Mouse (Mus musculus): ENCODE data around the gene Ttc21a. TPM values are rescaled to one million over a fixed set of nuclear protein-coding genes. Genes with fewer than 3 reads are reported as not detected.
A peak's percentile ranks its signal among the peaks of the same experiment; 100 is the strongest.

Gene Ttc21a
- polyA plus RNA-seq, 1 experiment from 2014 or later, result 1.5 TPM

DNA sequence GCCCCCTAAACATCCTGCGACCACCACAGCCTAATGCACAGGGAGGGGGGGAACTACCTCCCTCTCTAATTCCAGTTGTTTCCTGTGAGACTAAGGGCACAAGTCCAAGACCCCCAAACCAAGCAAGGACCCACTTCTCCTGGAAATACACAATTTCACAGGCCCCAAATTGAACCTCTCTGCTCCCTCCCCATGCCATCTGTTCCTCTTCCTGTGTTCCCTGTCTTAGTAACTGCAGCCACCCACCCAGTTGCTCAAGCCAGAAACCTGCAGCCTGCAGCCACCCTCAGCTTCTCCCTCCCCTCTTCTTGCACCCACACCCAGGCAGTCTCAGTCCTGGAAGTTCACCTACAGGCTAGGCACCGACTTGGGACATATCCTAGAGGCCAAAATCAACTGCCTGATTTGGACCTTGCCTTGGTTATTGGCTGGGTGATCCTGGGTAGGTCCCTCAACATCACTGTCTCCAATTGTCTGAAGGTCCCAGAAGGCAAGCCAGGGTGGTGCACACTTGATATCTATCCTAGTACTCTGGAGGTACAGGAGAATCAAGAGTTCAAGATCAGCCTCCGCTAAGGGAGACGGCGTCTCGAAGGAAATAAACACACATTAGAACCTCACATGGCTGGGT lies 41.5 kb downstream of the Ttc21a start:
- Histone ChIP-seq H3K9me3 (no peaks in the 10 kb centered on the region), H3K27me3 (peaks cover 10% of the 10 kb centered on the region; the same call in 1 of the 2 replicates), H3K27ac (replicated peaks) (no peak overlapping the region), H3K4me3 (no peak overlapping the region), H3K4me2 (no peak overlapping the region), H3K4me1 (replicated peaks) (peaks cover 60% of the 10 kb centered on the region), H3K9ac (no peak overlapping the region), H3K36me3 (no peaks in the 10 kb centered on the region)
- no peak for ATAC-seq (ENCODE audit: low FRiP score, low read depth)
- 81% methylated on average over 6 of the region's 6 CpGs for WGBS

GRCm38 (mm10) chr9:119979749-119980148 lies 42.3 kb downstream of the Ttc21a start:
- 49% methylated on average over 2 of the region's 2 CpGs for WGBS
- peaks cover 62% of the 10 kb centered on the region for H3K4me1 ChIP-seq (replicated peaks)
- H3K4me3 ChIP-seq, result no peak overlapping the region
- H3K27me3 ChIP-seq, result peaks cover 12% of the 10 kb centered on the region; the same call in 1 of the 2 replicates
- no peak overlapping the region for H3K9ac ChIP-seq
- H3K36me3 ChIP-seq, result no peaks in the 10 kb centered on the region
- no peak overlapping the region for H3K4me2 ChIP-seq
- H3K27ac ChIP-seq (replicated peaks), result no peak overlapping the region
- ATAC-seq (ENCODE audit: low FRiP score, low read depth), result no peak
- no peaks in the 10 kb centered on the region for H3K9me3 ChIP-seq

- H3K9ac ChIP-seq, result 0 out of 2 replicates have a peak overlapping the region, but pooled peaks have one; percentile 15
- no peaks in the 10 kb centered on the region for H3K9me3 ChIP-seq
- ATAC-seq (ENCODE audit: low FRiP score, low read depth), result no peak
- H3K4me1 ChIP-seq (replicated peaks), result peaks cover 62% of the 10 kb centered on the region
- H3K4me2 ChIP-seq, result peak overlapping the region; percentile 88
- H3K27ac ChIP-seq (replicated peaks), result peak overlapping the region; percentile 78
- H3K36me3 ChIP-seq, result no peaks in the 10 kb centered on the region
- no peak overlapping the region for H3K4me3 ChIP-seq
- 12% methylated on average over 4 of the region's 4 CpGs for WGBS
- H3K27me3 ChIP-seq, result peaks cover 12% of the 10 kb centered on the region; the same call in 1 of the 2 replicates
Measured at GRCm38 (mm10) chr9:119980770-119981182, 43.4 kb downstream of the Ttc21a start.

GRCm38 (mm10) chr9:119981183-119982179 lies 44.1 kb downstream of the Ttc21a start:
- ATAC-seq (ENCODE audit: low FRiP score, low read depth), result peak; percentile 14; the same call in 1 of the 2 replicates
- Histone ChIP-seq H3K36me3 (no peaks in the 10 kb centered on the region), H3K4me2 (peak overlapping the region; percentile 88), H3K9me3 (no peaks in the 10 kb centered on the region), H3K27ac (replicated peaks) (peak overlapping the region; percentile 78), H3K4me3 (peak overlapping the region; percentile 17), H3K9ac (peak overlapping the region; percentile 15; the same call in 1 of the 2 replicates), H3K27me3 (peaks cover 12% of the 10 kb centered on the region; the same call in 1 of the 2 replicates), H3K4me1 (replicated peaks) (peaks cover 61% of the 10 kb centered on the region)
- 4% methylated on average over 16 of the region's 16 CpGs for WGBS

GRCm38 (mm10) chr9:119982241-119982811 lies 44.9 kb downstream of the Ttc21a start:
- no peaks in the 10 kb centered on the region for H3K36me3 ChIP-seq
- peak overlapping the region; percentile 88 for H3K4me2 ChIP-seq
- no peak overlapping the region for H3K9ac ChIP-seq
- H3K4me1 ChIP-seq (replicated peaks), result peaks cover 52% of the 10 kb centered on the region
- 4% methylated on average over 11 of the region's 11 CpGs for WGBS
- H3K9me3 ChIP-seq, result no peaks in the 10 kb centered on the region
- H3K4me3 ChIP-seq, result peak overlapping the region; percentile 61
- no peak overlapping the region for H3K27ac ChIP-seq (replicated peaks)
- peak; percentile 13; the same call in 1 of the 2 replicates for ATAC-seq (ENCODE audit: low FRiP score, low read depth)
- peaks cover 12% of the 10 kb centered on the region; the same call in 1 of the 2 replicates for H3K27me3 ChIP-seq

DNA sequence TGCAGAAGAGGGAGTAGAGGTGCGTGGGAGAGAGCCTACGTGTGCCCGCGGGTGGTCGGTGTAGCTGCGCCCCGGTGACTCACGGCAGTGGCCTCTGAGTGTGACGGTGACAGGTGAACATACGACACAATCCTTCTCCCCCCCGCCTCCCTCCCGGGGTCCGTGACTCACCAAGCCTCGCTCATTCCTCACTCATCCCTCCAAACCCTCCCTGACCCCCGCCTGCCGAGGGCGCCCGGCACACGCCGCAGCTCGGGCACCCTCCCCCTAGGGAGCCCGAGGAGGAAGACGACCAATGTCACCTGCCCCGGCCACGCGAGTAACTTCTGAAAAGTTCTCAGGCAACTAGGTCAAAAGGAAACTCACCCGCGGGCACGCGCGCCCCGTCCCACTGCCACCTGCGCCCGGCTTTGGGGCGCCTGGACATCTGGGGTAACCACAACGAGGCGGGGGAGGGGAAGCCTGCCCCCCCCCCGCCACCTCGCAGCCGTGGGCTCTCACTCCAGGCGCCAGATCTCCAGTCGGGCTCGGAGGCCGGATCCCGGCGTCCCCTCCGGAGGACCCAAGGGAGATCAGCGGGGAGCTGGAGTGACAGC lies 45.6 kb downstream of the Ttc21a start:
- peak overlapping the region; percentile 54 for H3K9ac ChIP-seq
- under 1% methylated on average over 41 of the region's 48 CpGs for WGBS
- no peaks in the 10 kb centered on the region for H3K9me3 ChIP-seq
- peak overlapping the region; percentile 61 for H3K4me3 ChIP-seq
- peak overlapping the region; percentile 88 for H3K4me2 ChIP-seq
- peaks cover 12% of the 10 kb centered on the region; the same call in 1 of the 2 replicates for H3K27me3 ChIP-seq
- peaks cover 45% of the 10 kb centered on the region for H3K4me1 ChIP-seq (replicated peaks)
- ATAC-seq (ENCODE audit: low FRiP score, low read depth), result no peak; the same call in 1 of the 2 replicates
- H3K36me3 ChIP-seq, result no peaks in the 10 kb centered on the region
- peak overlapping the region; percentile 27; the same call in 1 of the 2 replicates for H3K27ac ChIP-seq (replicated peaks)

GRCm38 (mm10) chr9:119983585-119984535 lies 46.5 kb downstream of the Ttc21a start:
- Histone ChIP-seq H3K27ac (replicated peaks) (peak overlapping the region; percentile 27; the same call in 1 of the 2 replicates), H3K9me3 (no peaks in the 10 kb centered on the region), H3K4me2 (peak overlapping the region; percentile 88), H3K36me3 (no peaks in the 10 kb centered on the region), H3K27me3 (peaks cover 12% of the 10 kb centered on the region; the same call in 1 of the 2 replicates), H3K4me1 (replicated peaks) (peaks cover 37% of the 10 kb centered on the region), H3K4me3 (peak overlapping the region; percentile 61), H3K9ac (peak overlapping the region; percentile 54)
- WGBS, result under 1% methylated on average over 68 of the region's 79 CpGs
- peak; percentile 75 for ATAC-seq (ENCODE audit: low FRiP score, low read depth)

- H3K9ac ChIP-seq, result peak within 1 kb of the TSS; percentile 54
- 6% methylated on average over 14 of the region's 14 CpGs for WGBS
- no peaks in the 10 kb centered on the region for H3K36me3 ChIP-seq
- peaks cover 12% of the 10 kb centered on the region; the same call in 1 of the 2 replicates for H3K27me3 ChIP-seq
- peak within 1 kb of the TSS; percentile 27; the same call in 1 of the 2 replicates for H3K27ac ChIP-seq (replicated peaks)
- peaks cover 36% of the 10 kb centered on the region for H3K4me1 ChIP-seq (replicated peaks)
- no peaks in the 10 kb centered on the region for H3K9me3 ChIP-seq
- peak within 1 kb of the TSS; percentile 61 for H3K4me3 ChIP-seq
- ATAC-seq (ENCODE audit: low FRiP score, low read depth), result no peak
- peak within 1 kb of the TSS; percentile 88 for H3K4me2 ChIP-seq
Measured at GRCm38 (mm10) chr9:119984536-119985011, 47.2 kb downstream of the Ttc21a start, which contains the start of gene Csrnp1. TSS of gene Csrnp1 (minus strand) at chr9:119984658.

DNA sequence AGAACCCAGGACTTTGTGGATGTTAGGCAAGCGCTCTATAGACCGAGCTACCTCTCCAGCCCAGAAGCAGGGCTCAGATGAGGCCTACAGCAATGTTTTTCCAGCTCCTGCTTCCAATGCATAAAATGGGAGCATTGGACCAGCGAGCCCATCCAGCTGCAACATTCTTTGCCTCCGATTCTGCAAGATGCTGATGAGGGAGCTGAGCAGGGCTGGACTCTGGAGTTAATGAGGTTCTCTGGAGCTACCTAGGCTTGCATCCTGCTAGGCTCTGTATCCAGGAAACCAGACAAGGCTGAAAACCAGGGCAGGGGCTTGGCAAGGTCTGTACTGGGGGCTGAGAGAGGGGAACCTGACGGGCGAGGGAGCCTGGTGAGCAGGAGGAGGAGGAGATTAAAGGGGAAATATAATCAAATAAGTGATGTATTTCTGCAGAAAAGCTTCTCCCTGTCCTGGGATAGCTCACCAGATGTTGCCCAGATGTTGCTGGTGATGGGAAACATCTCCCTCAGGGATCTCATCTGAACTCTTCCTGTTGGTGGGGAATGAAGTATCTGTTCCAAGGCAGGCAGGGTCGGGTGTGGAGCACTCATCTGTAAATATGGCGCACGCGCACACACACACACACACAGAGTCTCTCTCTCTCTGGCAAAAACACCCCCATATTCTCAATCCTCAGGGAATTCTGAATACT lies 48.6 kb downstream of the Ttc21a start:
- Histone ChIP-seq H3K4me2 (no peak overlapping the region), H3K36me3 (no peaks in the 10 kb centered on the region), H3K9ac (no peak overlapping the region), H3K9me3 (no peaks in the 10 kb centered on the region), H3K27ac (replicated peaks) (no peak overlapping the region), H3K4me1 (replicated peaks) (peaks cover 30% of the 10 kb centered on the region), H3K27me3 (peaks cover 12% of the 10 kb centered on the region; the same call in 1 of the 2 replicates), H3K4me3 (no peak overlapping the region)
- ATAC-seq (ENCODE audit: low FRiP score, low read depth), result no peak
- WGBS, result 75% methylated on average over 10 of the region's 10 CpGs

DNA sequence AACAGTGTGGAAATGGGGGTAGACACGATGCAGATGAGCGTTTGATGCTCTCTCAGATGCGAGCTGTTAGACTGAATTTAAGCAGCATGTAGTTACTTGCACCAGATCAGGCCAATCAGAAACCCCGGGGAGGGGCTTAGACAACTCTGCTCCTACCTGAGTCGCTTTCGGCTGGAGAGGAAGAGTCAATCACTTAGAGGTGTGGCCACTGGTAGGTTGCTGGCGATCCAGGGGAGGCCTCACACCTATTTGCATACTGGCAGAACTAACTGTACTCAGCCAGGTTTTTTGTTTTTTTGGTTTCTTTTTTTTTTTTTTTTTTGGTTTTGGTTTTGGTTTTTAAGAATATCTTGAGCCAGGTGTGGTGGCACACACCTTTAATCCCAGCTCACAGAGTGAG lies 50.9 kb downstream of the Ttc21a start:
- Histone ChIP-seq H3K4me2 (no peak overlapping the region), H3K27ac (replicated peaks) (no peak overlapping the region), H3K36me3 (no peaks in the 10 kb centered on the region), H3K4me1 (replicated peaks) (peaks cover 7% of the 10 kb centered on the region), H3K9me3 (no peaks in the 10 kb centered on the region), H3K9ac (no peak overlapping the region), H3K4me3 (no peak overlapping the region), H3K27me3 (0 out of 2 replicates have a peak, but pooled peaks cover 9% of the 10 kb centered on the region)
- no peak for ATAC-seq (ENCODE audit: low FRiP score, low read depth)
- WGBS, result 59% methylated on average over 7 of the region's 7 CpGs
